Mouse (Mus musculus) heart, postnatal 0 days (tissue): Measurements from ENCODE around the gene Antxr1. TPM values are rescaled to one million over a fixed set of nuclear protein-coding genes. Genes with fewer than 3 reads are reported as not detected.

Experiments
- ATAC-seq: fragments of 200-750 bp; cut with Nextera tagmentation; 2 replicates; pipeline ENCODE4 v1.8.0; 2017; ENCODE audit warnings: low read depth, moderate number of reproducible peaks, moderate library complexity; ENCODE audit not compliant: insufficient read depth
- DNase-seq: peaks from one replicate; pipeline ENCODE4 v3.0.0-alpha.2; 2016; ENCODE audit warnings: low spot score
- H3K27ac ChIP-seq: fragments of 300-500 bp; sonication (generic); 2 replicates; pipeline ENCODE4 v1.5.1; 2014; ENCODE audit warnings: low read depth, mild to moderate bottlenecking
- H3K27me3 ChIP-seq: fragments of 300-500 bp; sonication (generic); 2 replicates; pipeline ENCODE4 v1.6.1; 2014; ENCODE audit warnings: low read length, mixed read lengths; ENCODE audit not compliant: control insufficient read depth, insufficient read depth
- H3K36me3 ChIP-seq: fragments of 300-500 bp; sonication (generic); replicated peaks from 2 replicates; pipeline ENCODE4 v1.6.1; 2014; ENCODE audit warnings: low read length, mixed read lengths; ENCODE audit not compliant: control insufficient read depth, insufficient read depth
- H3K4me1 ChIP-seq: fragments of 300-500 bp; sonication (generic); 2 replicates; pipeline ENCODE4 v1.6.1; 2014; ENCODE audit warnings: antibody characterized with exemption; ENCODE audit not compliant: control insufficient read depth, insufficient read depth
- H3K4me2 ChIP-seq: fragments of 300-500 bp; sonication (generic); 2 replicates; pipeline ENCODE4 v1.6.1; 2014; ENCODE audit warnings: low read depth, mild to moderate bottlenecking, low read length, moderate library complexity
- H3K4me3 ChIP-seq: fragments of 300-500 bp; sonication (generic); 2 replicates; pipeline ENCODE4 v1.5.1; 2014; ENCODE audit warnings: low read depth, low read length
- H3K9ac ChIP-seq: fragments of 300-500 bp; sonication (generic); replicated peaks from 2 replicates; pipeline ENCODE4 v1.6.1; 2014; ENCODE audit warnings: low read depth, low read length, mixed read lengths
- H3K9me3 ChIP-seq: fragments of 300-500 bp; sonication (generic); replicated peaks from 2 replicates; pipeline ENCODE4 v1.6.1; 2016; ENCODE audit warnings: low read length; ENCODE audit not compliant: control insufficient read depth
- CTCF ChIP-seq: IDR thresholded peaks from 2 replicates; pipeline ENCODE4 v1.5.1; 2016; ENCODE audit warnings: antibody characterized with exemption, control low read depth, low read depth
- EP300 ChIP-seq: IDR thresholded peaks from 2 replicates; pipeline ENCODE4 v1.6.1; 2016; ENCODE audit warnings: antibody characterized with exemption, low read depth
- WGBS: fragments of 180-500 bp; shearing (Covaris S2); extraction: QIAGEN DNeasy Blood & Tissue Kit; methylation state at CpG from one replicate; pipeline ENCODE4 v1.1.7; 2014; 5-methylcytosine and 5-hydroxymethylcytosine counted together
- polyA plus RNA-seq: library from polyadenylated mRNA; unstranded; fragments of >200 nt; fragmentation: Nextera tagmentation; extraction: Ambion mirVana; gene quantifications from 2 replicates; pipeline ENCODE4 v1.2.1, GENCODE M21; 2015
- total RNA-seq: library from RNA; depleted of rRNA; stranded (reverse); fragments of >200 nt; gene quantifications from 2 replicates; pipeline ENCODE4 v1.2.3, GENCODE M21; 2014; ENCODE audit warnings: low replicate concordance

Antxr1 gene
- total and polyA plus RNA-seq, 2 experiments from 2014 or later = 2.6 to 18.7 TPM

GRCm38 (mm10) chr6:87104123-87104796 lies 231.4 kb downstream of the Antxr1 start, which contains the start of gene D6Ertd527e:
Gene D6Ertd527e (plus strand): TSS chr6:87104746.
- ATAC-seq = no peak
- H3K4me2 ChIP-seq = no peak within 1 kb of the TSS
- H3K36me3 ChIP-seq = no peaks in the 10 kb centered on the region
- no peak within 1 kb of the TSS for H3K9ac ChIP-seq
- 75% methylated on average over 11 of the region's 11 CpGs for WGBS
- H3K27me3 ChIP-seq = no peaks in the 10 kb centered on the region
- H3K9me3 ChIP-seq = no peaks in the 10 kb centered on the region
- no peak for DNase-seq
- 0 out of 2 replicates have a peak, but pooled peaks cover 3% of the 10 kb centered on the region for H3K4me1 ChIP-seq
- H3K27ac ChIP-seq = no peak within 1 kb of the TSS
- no peak within 1 kb of the TSS for H3K4me3 ChIP-seq
- TF ChIP-seq EP300 (no peak), CTCF (no peak)

DNA sequence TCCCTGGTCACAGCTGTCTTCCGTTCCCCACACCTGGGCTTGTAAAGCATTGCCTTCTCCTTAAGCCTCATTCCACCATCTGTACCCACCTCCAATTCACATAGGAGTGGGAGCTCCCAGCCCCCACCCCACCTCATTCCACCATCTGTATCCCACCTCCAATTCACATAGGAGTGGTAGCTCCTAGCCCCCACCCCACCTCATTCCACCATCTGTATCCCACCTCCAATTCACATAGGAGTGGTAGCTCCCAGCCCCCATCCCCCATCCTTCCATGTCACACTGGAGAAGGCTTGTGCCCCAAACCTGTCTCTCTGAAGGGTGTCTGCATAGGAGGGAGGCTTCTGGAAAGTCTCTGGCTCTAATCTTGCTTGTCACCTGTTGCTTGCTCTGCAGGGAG lies 232.3 kb downstream of the Antxr1 start:
- Histone ChIP-seq H3K4me3 (no peak overlapping the region), H3K27ac (no peak overlapping the region), H3K4me2 (no peak overlapping the region), H3K4me1 (0 out of 2 replicates have a peak, but pooled peaks cover 3% of the 10 kb centered on the region), H3K36me3 (no peaks in the 10 kb centered on the region), H3K9me3 (no peaks in the 10 kb centered on the region), H3K9ac (no peak overlapping the region), H3K27me3 (no peaks in the 10 kb centered on the region)
- WGBS = 89% methylated on average over 1 of the region's 1 CpGs
- no peak for TF ChIP-seq EP300
- no peak for TF ChIP-seq CTCF
- no peak for DNase-seq
- no peak for ATAC-seq

DNA sequence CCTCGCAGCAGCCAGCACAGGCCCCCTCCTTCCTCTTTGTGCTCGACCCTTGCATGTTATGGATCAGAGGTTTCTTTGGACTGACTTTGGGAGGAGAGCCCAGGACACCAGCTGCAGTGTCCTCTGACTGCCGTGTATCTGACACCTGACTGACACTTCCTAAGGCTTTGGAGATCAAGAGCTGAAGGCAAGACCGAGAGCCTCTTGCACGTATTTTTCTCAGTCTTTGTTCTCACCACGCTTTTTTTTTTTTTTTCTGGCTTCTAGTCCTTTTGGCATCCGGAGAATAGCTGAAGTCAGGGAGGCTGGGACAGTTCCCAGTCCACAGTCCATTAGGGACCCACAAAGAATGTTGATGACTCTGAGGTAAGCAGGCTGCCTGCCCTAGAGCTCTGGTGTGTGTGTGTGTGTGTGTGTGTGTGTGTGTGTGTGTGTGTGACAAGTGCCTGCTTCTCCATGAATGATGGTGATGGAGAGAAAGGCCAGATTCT lies 233.2 kb downstream of the Antxr1 start:
- Histone ChIP-seq H3K4me1 (0 out of 2 replicates have a peak, but pooled peaks cover 3% of the 10 kb centered on the region), H3K9me3 (no peaks in the 10 kb centered on the region), H3K4me3 (no peak overlapping the region), H3K27me3 (no peaks in the 10 kb centered on the region), H3K9ac (no peak overlapping the region), H3K27ac (peak overlapping the region; percentile 39), H3K4me2 (no peak overlapping the region), H3K36me3 (no peaks in the 10 kb centered on the region)
- ATAC-seq = peak; percentile 45; the same call in 1 of the 2 replicates
- no peak for DNase-seq
- TF ChIP-seq CTCF (no peak), EP300 (no peak)
- WGBS = 27% methylated on average over 7 of the region's 7 CpGs

DNA sequence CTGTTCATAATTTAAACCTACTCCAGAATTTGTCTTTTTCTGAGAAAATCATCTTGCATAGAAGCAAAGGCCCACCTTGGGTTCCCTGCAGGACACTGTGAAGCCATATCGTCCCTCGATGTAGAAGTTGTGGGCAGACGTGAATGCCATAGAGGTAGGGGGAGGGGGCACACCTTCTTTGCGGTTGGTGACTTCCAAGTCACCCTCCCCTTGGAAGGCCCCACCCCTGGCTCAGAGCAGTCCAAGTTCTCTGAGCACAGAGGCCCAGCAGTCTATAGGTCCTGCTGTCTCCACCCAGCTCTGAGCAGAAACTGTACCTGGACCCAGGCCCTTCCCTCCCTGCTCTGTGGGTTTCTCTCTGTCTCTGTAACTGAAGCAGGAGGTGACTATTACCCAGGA lies 233.7 kb downstream of the Antxr1 start:
- H3K27ac ChIP-seq = peak overlapping the region; percentile 39
- peak; percentile 15; the same call in 1 of the 2 replicates for ATAC-seq

GRCm38 (mm10) chr6:87101281-87101954 lies 234.2 kb downstream of the Antxr1 start:
- no peaks in the 10 kb centered on the region for H3K9me3 ChIP-seq
- ATAC-seq (peak; percentile 37; the same call in 1 of the 2 replicates), DNase-seq (peak; percentile 78)
- peak overlapping the region; percentile 30 for H3K4me3 ChIP-seq
- no peaks in the 10 kb centered on the region for H3K36me3 ChIP-seq
- H3K27ac ChIP-seq = no peak overlapping the region
- H3K4me1 ChIP-seq = 0 out of 2 replicates have a peak, but pooled peaks cover 3% of the 10 kb centered on the region
- WGBS = 8% methylated on average over 12 of the region's 12 CpGs
- H3K9ac ChIP-seq = peak overlapping the region; percentile 45; the same call in 1 of the 2 replicates
- TF ChIP-seq CTCF (peak; percentile 90), EP300 (no peak)
- no peaks in the 10 kb centered on the region for H3K27me3 ChIP-seq
- peak overlapping the region; percentile 69 for H3K4me2 ChIP-seq

More for the DNA sequence above, 233.7 kb downstream of the Antxr1 start:
- no peak overlapping the region for H3K9ac ChIP-seq
- H3K4me1 ChIP-seq = 0 out of 2 replicates have a peak, but pooled peaks cover 3% of the 10 kb centered on the region
- DNase-seq = no peak
- H3K4me2 ChIP-seq = no peak overlapping the region
- H3K4me3 ChIP-seq = no peak overlapping the region
- 21% methylated on average over 4 of the region's 4 CpGs for WGBS
- no peaks in the 10 kb centered on the region for H3K9me3 ChIP-seq
- no peaks in the 10 kb centered on the region for H3K36me3 ChIP-seq
- no peaks in the 10 kb centered on the region for H3K27me3 ChIP-seq
- TF ChIP-seq CTCF (no peak), EP300 (no peak)
